Mouse (Mus musculus): ENCODE measurements at regions not wholly inside any gene's neighbourhood (a gene's known extent, or its start where the extent isn't known, plus 50 kb on each side); places are given as distances from the start of the nearest gene placed in this dataset.

DNA sequence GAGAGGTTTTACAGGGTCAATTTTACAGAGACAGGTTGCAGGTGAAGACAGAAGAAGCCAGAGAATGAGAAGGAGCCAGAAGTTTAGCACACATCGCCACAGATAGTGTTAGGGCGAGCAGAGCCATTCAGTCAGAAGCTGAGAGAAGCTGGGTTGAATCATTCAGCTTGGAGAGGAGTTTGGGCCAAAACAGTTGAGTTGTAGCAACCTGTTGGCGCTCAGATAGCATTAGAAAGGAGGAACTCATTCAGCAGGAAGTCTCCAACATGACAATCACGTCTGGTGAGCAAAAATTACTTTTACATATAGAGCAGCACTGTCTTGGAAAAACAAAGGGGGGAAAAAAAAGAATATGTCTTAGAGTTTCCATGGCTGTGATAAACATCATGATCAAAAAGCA, 53.2 kb downstream of the Fam43a start:
- DNase-seq (ENCODE audit: low spot score) = no peak

DNA sequence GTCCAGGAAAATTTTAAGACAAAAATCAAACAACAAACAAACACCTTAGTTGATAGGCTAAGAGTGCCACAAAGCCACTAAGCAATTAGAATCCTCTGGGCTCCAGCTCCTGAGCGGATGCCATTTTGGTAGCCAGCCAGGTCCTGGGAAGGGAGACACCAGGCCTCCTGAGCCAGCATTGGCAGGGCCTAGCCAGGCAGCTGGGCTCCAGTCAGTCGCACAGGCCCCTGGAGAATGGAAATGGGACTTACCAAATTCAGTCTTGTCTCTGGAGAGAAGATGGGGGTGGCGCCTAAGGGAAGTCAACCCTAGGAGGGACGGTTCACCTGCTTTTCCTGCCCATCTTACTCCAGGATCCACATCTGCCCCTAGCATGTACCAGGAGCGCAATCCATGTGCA, 54.3 kb downstream of the Fam43a start:
- DNase-seq (ENCODE audit: low spot score) = no peak

DNA sequence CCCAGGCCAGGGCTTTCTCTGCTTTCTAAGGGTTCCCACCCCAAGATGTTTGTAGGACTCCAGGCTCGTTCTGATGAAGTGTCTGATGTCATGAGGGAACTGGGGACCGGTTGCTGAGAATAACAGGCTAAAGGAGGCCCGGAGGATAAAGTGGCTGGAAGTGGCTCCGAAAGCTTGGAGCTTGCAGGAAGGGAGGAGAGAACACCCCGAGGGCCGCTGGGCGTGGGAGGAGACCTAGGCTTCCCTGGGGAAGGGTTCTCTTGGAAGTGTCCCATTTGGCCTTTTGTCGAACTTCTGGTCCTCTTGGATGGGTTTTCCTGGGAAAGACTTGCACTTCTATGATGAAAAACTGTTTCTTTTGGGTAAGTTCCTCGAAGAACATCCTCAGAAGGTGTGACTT, 54.7 kb downstream of the Fam43a start:
- DNase-seq (ENCODE audit: low spot score) = no peak

DNA sequence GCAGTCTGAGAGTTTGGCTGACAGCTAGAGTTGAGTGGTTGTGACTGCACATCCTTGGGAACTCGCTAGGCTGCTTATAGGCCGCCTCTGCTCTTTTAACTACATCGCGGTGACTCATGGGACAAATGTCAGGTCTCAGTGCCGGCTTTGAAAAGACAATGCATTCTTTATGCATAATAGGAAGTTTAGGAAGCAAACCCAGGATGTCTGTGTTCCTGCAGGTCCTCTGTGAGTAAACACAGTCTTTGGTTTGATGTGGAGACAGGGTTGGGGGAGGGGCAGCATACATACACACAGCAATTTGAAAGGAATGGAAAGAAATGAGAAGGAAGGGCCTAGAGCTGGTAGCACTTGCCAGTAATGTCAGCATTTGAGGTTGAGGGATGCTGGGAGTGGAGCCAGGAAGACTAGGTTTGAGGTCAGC, 56.3 kb downstream of the Fam43a start:
- no peak for DNase-seq (ENCODE audit: low spot score)

DNA sequence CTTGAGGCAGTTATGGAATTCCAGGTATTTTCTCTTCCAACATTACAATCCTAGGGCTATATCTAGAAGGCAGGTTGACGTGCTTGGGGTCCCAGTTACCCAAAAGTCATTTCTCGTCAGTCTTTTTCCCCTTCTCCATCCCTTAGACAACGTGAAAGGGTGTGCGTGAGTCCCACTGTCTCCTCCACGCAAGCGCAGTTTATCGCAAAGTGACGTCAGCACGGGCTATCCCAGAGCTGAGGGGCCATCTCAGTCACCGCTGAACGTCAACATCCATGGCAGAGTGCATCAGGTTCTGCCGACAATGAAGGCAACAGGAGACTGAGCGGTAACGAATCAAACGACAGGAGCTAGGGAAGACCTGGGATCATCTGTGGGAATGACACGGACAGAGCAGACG, 57.4 kb downstream of the Fam43a start:
- no peak for DNase-seq (ENCODE audit: low spot score)

DNA sequence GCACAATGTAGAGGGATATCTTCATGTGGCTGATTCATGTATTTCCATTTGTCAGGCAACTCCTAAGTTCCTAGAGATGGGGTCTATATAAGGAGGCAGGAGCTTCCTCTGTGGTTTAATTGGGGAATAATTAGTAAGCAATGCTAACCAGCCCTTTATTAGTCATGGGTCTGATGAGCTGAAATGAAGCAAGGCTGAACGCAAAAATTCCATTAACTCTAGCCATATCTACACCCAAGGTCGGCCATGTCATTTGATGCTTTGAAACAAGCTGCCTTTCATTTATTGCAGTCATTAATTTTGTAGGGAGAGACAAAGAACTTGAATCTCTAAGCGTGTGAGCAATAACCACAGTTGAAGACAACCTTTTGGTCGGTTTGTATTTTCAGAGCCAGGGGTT, 59.4 kb downstream of the Fam43a start:
- DNase-seq (ENCODE audit: low spot score) = no peak

DNA sequence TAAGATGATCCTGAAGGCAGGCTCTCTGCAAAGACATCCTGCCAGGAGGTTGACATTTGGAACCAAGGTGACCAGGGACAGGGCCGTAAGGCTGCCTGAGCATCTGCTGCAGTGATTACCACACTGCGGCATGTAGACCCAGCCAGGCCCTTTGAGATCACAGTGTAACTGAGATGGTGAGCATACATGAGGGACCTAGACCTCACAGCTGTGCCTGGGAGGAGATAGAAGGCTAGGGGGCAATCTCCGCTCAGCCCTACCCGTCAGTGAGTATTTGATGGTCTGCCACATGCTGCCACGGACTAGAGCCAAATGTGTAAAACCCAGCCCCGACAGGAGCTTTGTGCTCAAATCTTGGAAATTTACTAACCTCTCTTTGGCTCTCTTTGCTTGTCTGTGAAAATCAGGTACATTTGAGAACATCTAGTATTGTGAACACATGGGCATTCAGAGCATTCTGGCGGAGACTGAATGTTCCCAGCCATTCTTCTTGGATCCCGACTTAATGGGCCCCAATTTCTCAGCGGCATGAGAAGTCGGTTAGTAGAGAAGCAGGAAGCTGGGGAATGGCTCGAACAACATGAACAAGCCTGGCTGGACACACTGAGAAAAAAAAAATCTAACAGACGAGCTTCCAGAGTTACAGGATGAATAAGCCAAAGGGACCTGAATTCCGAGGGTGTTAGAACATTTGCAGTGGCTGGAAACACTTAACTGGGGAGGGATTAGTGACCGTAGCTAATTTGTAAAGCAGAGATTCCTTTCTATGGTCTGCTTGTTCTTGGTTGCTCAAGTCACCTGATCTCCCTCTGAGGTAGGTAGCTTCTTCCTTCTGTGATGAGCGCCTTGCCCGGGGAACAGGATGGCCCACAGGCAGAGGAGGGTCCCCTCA, 61.8 kb downstream of the Fam43a start:
- no peak for DNase-seq (ENCODE audit: low spot score)

DNA sequence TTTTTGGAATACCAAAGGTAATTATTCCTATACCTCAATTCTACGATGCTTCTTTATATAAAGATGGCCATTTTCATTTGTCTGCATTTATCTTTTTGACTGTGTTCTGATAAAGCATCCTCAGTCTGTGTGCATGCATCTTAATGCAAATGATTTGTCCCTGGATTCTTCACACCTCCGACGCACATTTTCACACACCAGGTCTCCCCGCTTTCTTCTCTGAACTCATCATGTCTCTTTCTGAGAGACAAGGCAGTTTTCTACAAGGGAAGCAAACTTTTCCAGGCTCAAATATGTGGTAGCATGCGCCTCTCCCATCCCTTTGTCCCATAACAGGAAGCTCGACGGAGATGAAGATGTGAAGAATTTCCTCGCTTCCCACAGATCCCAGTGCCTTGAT, 63.5 kb downstream of the Fam43a start:
- DNase-seq (ENCODE audit: low spot score) = no peak

DNA sequence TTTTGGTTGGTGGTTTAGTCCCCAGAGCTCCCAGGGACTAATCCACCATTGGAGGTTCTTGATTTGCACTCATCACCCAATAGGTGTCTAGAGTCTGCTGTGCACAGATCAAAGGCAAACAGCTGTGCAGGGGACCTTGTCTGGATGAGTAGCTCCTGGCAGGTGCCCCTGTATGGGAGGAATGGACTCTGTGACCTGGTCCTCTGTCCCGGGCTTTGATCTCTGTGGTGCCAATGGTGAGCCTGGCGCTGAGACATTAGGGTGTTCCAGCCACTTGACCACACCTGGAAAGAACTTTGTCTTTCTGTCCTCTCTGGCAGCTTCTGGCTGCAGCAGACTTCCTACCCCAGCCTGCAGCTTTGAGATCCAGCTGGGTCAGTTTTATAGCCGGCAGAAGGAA, 64.4 kb downstream of the Fam43a start:
- DNase-seq (ENCODE audit: low spot score) = no peak

DNA sequence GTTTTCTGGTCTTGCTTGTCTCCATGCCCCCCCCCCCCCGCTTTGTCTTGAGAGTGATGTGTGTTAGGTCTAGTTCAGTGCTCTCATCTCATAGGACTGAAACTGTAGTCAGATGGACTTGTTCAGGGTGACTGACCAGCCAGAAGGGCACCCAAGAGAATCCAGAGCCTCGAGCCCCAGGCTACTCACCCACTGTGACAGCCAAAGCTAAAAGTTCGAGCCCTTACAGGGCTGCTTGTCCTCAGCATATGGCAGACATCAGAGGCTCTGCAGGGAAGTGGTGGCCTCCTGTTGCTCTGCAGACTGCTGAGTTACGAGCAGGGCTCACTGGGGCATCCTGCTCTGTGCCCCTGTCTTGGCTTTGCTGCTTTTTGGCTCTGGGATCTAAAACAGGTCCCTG, 64.9 kb downstream of the Fam43a start:
- DNase-seq (ENCODE audit: low spot score) = no peak

DNA sequence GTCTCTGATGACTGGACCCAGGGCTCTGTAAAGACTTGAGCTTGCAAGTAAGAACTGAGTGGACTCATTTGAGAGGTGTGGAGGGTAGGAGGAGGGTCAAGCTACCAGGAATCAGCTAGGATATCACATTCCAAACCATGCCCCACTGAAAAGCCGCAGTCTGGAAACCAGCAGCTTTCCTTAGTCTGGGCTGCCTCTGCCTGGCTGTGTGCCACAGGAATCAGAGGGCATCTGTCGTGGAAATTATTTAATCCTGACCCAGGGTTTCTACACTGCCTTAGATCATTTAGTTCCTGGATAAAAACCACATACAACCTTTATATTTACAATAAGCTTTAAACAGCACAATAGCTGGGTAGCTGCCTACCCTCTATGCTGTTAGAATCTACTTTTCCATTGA, 66.4 kb downstream of the Fam43a start:
- DNase-seq (ENCODE audit: low spot score) = no peak

DNA sequence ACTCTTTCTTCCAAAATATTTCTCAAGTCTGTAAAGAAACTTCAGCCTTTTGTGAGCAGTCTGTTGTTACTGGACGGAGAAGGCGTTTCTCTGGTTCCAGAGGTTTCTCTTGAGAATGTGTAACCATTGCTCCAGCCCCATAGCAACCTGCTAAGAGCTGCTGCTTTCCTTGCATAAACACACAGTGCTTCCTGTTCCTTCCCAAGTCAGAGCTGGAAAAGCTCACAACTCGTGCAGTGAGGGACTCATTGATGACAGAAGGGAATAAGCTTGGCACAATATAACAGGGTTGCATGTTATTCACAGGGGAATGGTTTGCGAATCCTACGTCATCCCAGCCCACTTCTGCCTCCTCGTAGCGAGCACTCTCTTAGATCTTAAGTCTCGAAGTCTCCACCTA, 70.4 kb downstream of the Fam43a start:
- DNase-seq (ENCODE audit: low spot score) = no peak

DNA sequence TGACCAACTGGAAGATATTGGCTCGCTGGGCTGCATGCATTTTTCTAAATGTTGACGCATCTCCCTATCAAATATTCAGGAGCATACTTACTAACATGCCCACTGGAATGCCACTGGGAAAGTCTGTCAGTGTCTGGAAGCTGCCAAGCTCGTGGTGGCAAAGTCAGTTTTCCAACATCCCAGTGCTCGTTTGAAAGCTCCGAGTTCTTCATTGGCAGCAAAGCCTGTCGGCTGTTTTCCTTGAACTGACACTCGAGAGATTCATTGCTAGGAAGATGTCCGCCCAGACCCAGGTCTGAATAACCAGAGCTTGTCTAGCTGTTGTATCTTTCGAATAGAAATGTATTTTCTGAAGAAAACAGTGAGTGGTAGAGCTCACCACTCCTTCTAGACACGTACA, 72.1 kb downstream of the Fam43a start:
- no peak for DNase-seq (ENCODE audit: low spot score)

DNA sequence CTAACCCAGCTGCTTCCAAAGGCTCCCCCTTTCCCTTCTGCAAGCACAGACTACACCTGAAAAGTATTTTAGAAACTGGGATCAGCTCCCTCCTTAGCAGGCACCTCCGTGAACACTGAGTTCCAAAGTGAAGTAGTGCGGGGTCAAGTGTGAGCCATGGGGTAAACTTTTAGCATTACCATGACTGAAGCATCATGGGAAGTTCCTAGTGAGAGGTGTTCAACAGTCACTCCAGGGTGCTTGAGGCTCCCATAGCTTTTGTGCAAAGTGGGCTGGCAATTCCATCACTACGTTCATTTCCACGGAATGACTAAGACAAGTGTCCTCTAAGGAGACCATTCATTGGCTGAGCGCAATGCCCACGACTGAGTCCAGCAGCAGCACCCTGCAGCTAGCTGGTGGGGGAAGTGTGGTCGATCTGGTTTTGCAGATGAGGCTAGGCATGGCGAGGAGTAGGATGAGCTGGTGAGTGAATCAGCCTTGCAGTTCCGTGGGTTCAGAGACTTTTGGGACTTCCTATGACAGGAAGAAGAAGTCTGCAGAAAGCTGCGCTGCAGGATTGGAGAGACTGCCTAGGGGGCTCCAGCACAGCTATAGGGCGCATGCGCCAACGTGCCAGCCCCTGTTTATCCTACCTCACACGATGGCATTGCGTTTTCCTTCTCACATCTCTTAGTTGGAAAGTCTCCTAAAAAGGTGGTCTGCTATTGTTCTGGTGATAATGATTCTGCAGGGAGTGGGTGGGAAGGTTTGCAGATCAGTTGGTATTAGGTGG, 73.4 kb downstream of the Fam43a start:
- DNase-seq (ENCODE audit: low spot score) = no peak

DNA sequence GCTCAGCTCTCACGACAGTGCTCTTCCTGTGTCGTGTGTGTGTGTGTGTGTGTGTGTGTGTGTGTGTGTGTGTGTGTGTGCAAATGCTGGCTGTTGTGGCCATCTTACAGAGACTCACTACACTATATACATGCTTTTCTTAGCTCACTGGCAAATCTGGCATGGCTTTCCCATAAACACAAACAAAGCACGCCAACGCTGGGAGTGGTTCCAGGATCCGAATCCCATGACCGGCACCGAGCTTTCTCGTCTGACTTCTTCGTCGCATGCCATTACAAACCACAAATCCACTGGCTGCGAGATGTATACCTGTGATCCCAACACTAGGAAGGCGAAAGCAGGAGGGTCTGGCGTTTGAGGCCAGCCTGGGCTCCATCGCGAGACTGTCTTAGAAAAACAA, 74.1 kb downstream of the Fam43a start:
- DNase-seq (ENCODE audit: low spot score) = no peak

DNA sequence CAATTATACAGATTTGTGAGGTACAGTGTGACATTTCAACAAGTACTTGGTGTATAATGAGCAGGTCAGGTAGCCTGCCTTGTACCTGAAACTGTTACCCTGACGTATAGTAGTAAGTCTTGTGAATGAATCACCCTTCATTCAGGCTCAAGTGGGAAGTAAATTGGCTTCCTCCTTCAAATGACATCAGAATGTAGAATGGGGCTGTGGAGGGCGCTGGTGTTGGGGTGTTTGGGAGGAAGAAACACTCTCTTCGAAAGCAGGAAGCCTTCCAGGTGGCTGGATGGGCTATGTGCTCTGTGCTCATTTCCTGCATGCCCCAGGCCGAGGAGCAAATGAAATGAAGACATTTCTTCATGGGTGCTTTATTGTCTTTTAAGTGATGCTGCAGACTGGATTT, 76.3 kb downstream of the Fam43a start:
- no peak for DNase-seq (ENCODE audit: low spot score)

DNA sequence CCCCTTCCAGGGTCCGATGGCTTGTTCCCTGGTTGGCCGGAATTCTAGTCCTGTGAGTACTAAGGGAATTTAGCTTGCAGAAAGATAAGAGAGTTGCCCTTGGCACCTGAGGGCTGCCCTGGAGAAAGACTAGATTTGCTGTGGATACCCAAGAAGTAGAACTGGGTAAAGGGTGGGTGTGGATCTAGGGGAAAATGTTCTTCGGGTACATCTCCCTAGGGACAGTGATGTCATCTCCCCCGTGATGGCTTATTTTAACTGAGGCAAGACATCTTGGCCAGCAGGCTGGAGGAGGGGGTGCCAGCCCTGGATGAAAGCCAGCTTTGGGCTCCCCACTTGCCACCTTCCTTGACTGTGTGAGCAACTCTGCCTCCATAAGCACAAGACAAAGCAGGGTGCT, 77.5 kb downstream of the Fam43a start:
- DNase-seq (ENCODE audit: low spot score) = no peak

DNA sequence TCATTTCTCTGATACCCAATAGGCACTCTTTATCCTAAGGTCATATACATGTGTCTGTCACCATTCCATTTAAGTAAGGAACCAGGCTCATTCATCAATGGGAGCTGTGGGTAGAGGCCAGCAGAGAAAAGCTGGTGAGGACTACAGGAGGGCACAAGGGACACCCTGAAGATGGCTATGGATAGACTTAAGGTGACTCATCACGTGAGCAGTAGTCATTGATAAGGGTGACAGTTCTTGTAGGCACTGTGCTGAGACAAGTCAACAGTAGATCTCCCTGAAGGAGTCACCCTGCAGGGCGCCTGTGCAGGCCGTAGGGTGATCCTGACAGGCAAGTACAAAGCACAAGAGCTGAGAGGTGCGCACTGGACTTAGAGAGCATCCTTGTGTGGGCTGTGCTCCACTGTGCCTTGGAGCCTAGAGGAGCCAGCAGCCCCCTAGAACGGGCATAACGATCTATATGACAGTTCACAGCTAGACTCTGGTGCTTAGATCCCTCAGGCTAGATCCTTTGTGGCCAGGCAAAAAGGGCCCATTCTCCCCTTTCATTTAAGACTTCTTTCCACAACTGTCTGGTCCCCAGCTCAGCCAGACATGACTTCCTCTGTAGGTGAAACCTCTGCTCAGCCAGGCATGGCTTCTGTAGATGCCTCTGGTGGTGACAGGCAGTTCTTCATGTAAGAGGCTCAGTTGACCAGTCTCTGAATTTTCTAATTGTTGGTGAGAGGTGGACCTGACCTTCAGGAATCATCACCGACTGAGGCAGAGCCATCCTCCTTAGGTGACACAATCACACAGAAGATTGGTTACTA, 78.6 kb downstream of the Fam43a start:
- DNase-seq (ENCODE audit: low spot score) = no peak

DNA sequence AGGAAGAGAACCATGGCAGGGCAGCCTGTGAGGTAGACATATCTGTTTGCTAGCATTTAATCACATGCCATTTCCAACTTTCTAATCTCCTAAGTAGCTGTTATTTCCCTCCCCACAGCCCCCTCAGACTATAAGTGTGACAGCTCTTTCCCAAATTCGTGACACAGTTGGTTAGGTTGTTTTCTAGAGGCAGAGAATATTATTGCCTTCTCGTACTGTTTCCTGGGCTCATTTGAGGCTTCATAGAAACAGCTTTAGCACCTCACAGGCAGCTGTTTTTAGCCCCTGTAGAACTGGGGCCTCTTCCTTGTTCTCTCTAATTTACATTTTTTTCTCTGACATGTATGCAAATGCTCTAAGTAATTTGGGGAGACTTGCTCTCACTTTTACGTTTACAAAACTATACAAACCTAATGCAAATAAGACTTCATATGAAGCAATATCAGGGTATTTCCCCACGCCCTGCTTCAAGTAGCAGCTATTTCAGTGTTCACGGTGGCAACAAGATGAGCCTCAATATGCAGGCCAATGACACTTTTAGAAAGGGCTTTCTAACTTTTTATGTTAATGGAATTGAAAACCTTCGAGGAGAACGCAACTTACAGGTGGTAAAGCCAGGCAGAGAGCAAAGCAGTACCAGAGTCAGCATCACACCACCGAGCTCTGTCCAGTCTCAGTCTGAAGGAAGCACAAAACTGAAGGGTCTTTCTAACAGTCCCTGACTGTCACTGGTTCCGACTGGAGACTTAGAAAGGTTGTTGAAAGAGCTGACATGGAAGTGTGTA, 79.4 kb downstream of the Fam43a start:
- no peak for DNase-seq (ENCODE audit: low spot score)

DNA sequence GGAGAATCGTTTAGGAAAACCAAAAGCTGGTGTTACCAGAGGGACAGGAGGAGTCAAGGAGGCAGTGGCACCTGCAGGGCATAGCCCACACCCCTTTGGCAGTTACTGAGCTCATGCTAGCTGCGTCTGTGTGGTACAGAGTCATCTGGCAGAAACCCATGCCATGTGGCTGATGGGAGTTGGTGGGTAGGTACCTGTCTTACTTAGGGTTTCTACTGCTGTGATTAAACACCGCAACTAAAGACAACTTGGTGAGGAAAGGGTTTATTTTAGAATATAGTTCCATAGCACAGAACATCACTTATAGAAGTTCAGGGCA, 79.9 kb downstream of the Fam43a start:
- no peak for DNase-seq (ENCODE audit: low spot score)

DNA sequence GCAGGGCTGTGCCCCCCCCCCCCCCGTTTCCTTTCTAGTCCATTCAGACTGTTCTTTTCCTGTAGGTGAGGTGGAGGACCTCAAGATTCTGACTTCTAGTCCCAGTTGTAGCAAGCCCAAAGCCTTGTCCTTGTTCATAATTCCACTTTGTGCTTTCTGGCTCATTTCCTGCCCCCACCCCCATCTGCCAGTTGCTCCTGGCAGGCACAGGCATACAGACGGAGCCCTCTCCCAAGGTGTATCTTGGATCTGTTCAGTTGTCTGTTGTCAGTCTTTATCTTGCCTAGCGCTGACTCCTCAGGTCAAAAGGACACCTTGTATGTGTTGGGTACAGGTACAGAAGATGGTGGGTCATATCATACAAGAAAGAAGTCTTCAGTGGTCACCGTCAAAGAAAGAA, 81.9 kb downstream of the Fam43a start:
- DNase-seq (ENCODE audit: low spot score) = no peak

DNA sequence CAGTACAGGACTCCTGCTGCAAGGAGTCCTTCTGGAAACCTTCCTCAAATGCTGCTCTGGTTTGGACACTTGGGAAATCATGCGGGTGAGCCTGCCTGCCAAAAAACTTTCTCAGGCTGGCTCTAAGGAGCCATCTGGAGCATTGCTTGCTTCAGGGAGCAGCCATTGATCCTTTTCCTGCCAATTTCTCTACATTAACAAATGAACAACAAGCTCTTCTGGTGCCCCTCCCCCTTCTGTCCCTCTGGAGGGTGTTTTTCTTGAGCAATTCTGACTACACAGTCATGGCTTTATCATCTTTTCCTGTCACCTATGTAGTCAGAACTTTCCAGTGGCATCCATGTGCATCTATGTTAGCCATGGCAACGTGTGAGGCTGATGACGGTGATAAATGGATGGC, 84.5 kb downstream of the Fam43a start:
- no peak for DNase-seq (ENCODE audit: low spot score)
